Mouse (Mus musculus) brain, embryonic 14.5 days (tissue): ENCODE results near the gene Pcdh15.

Experiments
- CTCF ChIP-seq: fragments of 200-500 bp; IDR thresholded peaks from 2 replicates; pipeline ENCODE4 v1.5.1; 2012; ENCODE audit warnings: inconsistent platforms, mild to moderate bottlenecking, moderate library complexity, borderline replicate concordance; ENCODE audit not compliant: insufficient read depth, insufficient read length; ENCODE audit errors: extremely low read depth
- POLR2A ChIP-seq: fragments of 200-500 bp; IDR thresholded peaks from 2 replicates; pipeline ENCODE4 v1.6.1; 2012; ENCODE audit warnings: mild to moderate bottlenecking, inconsistent platforms, borderline replicate concordance; ENCODE audit not compliant: poor library complexity, insufficient read depth, insufficient read length, severe bottlenecking; ENCODE audit errors: extremely low read depth

GRCm38 (mm10) chr10:73936121-73936520 lies 837.0 kb downstream of the Pcdh15 start:
- TF ChIP-seq CTCF (no peak), POLR2A (no peak)
